Mouse (Mus musculus) bone marrow, adult 2 months (tissue): ENCODE data around the gene Gm525.

ENCODE experiments used
- CTCF ChIP-seq: fragments of 200-500 bp; IDR thresholded peaks from 2 replicates; pipeline ENCODE4 v1.5.1; 2011; ENCODE audit warnings: low read length, control low read depth; ENCODE audit not compliant: control insufficient read depth, insufficient read depth
- POLR2A ChIP-seq: fragments of 200-500 bp; IDR thresholded peaks from 2 replicates; pipeline ENCODE4 v1.6.1; 2011; ENCODE audit warnings: low read depth, mild to moderate bottlenecking, control low read depth, low read length, borderline replicate concordance; ENCODE audit not compliant: control insufficient read depth

DNA sequence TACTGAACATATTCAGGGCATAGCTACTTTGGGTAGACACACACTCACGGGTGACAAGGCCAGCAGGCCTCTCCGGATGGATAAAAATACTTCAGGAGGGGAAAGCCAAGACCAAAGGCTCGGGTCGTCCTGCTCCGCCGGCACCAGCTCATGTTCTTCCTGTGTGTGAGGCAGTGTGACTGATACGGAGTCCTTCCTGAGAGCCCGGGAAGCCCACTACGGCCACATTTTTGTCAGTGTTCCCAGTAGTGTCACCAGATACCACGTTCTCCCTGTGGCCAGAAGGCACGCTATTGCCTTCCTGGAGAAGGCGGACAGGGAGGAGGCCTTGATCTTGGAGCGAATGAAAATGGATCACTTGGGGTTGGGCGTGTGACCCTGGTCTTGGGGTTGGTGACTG lies 29.5 kb downstream of the Gm525 start:
- TF ChIP-seq CTCF: no peak
- no peak for TF ChIP-seq POLR2A
